Mouse (Mus musculus): ENCODE results near the gene Esrra.
A peak's percentile ranks its signal among the peaks of the same experiment; 100 is the strongest.

The Esrra gene

DNA sequence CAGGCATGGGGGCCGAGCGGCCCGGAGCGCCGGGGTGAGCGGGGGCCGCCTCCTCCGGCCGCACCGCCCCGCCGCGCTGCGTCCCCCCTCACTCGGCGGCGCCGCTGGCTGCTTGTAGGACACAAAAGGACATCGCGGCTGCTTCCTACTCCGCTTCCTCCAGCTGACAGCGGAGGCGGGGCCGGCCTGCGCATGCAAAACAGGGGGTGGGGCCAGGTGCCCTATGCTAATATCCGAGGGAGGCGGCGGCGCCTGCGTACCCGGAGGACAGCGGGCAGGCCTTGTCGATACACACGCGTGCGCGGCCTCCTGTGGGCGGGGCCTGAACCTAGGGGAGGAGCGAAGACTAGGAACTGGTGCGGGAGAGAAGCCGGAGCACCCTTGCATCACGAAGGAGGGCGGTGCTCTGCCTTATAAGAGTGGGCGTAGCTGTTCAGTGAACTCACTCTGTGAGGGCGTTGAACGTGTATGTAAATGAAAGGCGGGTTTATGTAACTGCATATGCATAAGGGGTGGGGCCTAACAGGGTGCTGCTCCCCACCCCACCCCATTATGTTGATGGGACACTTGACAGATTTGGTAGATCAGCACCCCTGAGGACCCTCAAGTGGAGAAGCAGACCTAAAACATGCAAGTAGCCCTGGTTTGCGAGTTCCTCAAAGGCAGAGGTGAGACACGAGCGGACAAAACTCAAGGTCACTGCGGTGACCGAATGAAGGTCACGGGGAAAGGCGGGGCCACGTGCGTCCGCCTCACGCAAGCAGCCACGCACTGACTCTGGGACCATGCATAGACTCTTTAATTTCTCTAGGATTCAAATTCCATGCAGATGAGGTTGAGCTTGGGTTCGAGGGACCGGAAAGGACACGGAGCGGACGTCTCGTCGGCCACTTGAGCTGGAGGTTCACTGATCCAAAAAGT lies at the start of gene Esrra:
Gene Esrra (minus strand): TSS at position 167 of the 921 bp plus-strand sequence.
- peak; percentile 100 for DNase-seq

- DNase-seq: no peak
Measured at GRCm38 (mm10) chr19:6970460-6971085, 49.0 kb upstream of the Esrra start.

DNA sequence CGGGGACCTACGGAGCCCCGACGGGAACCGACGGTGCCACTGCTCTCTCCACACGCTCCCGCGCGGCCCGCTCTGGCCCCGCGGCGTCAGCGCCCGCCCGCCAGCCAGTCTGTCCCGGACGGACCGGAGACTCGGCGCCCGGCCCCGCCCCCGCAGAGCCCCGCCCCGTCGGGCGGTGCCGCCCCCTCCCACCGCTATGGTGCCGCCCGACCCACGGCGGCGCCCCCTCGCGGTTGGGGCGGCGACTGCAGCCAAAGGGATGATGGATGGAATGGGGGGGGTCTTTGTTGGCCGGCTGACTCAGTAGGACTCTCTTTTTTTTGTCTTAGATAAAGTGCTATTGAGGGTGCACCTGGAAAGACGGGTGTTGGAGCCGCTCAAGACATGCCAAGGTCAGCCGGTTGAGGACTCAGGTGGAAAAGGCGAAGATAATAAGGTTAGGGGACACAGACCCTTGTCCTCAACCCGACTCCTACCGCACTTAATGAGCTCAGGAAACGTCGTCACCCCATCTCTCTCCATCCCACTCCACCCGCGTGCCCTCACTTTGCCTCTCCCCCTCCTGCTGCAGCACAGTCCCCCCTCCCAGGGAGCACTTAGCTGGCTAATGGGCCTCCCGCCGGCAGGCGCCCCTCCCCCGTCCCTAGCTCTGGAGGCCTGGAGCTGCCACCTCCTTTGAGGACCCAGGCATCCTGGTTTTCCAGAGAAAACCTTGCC lies 48.2 kb upstream of the Esrra start:
- peak; percentile 68 for DNase-seq

GRCm38 (mm10) chr19:6969291-6969664 lies 47.7 kb upstream of the Esrra start:
- DNase-seq: no peak

GRCm38 (mm10) chr19:6968491-6969271 lies 47.1 kb upstream of the Esrra start:
- peak; percentile 52 for DNase-seq

- DNase-seq: no peak
Measured at GRCm38 (mm10) chr19:6956461-6956860, 34.8 kb upstream of the Esrra start.

DNA sequence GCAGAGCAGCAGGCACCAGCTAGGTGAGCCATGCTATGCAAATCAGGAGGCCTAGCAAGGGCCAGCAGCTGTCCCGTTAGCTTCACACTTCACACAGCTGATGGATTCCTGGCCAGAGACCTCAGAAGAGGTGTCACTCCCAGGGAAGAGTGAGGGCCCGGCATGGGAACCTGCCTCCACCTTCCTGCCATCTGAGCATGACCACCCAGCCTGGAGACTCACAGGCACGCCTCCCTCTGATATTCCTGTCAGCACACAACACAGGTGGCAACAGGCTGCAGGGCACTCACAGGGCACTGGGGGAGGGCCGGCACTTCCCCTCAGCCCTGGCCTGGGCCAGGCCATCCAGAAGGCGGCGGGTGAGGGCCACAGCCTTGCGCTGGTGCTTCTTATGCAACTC lies 33.8 kb upstream of the Esrra start:
- DNase-seq: no peak

- peak; percentile 73 for DNase-seq
Measured at GRCm38 (mm10) chr19:6954046-6954445, 32.4 kb upstream of the Esrra start.

GRCm38 (mm10) chr19:6952712-6953037 lies 31.1 kb upstream of the Esrra start:
- DNase-seq: peak; percentile 74

DNA sequence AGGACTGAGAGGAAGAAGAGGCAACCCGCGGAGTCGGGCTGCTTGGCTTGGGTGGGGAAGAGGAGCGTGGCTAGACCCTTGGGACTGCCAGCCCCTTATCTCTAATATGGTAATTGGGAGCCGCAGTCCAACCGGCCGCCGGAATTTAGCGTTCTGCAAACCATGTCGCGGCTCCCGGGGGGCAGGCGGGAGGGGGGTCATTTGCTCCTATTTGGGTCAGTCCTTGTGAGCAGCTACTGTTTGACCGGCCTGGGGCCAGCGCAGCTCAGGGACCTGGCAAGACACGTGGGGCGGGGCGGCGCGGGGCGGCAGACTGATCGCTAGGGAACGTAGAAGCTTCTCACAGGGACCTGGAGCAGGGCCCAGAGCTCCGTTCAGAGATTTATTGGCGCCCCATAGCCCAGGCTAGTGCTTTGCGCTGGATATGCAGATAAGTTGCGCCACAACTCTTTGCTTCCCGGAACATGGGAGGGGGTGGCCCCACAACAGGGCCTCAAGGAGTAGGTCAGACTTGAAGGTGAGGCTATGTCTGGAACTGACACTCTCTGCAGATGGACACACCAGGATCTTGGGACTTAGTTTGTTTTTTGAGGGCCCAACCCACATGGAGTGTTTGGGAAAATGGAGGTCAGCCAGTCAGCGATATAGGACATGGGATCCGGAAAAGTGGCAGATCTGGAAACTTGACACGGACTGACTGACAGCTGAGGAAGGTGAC lies 30.5 kb upstream of the Esrra start:
- DNase-seq: peak; percentile 89

- DNase-seq: peak; percentile 98
Measured at GRCm38 (mm10) chr19:6951381-6951968, 29.9 kb upstream of the Esrra start.

DNA sequence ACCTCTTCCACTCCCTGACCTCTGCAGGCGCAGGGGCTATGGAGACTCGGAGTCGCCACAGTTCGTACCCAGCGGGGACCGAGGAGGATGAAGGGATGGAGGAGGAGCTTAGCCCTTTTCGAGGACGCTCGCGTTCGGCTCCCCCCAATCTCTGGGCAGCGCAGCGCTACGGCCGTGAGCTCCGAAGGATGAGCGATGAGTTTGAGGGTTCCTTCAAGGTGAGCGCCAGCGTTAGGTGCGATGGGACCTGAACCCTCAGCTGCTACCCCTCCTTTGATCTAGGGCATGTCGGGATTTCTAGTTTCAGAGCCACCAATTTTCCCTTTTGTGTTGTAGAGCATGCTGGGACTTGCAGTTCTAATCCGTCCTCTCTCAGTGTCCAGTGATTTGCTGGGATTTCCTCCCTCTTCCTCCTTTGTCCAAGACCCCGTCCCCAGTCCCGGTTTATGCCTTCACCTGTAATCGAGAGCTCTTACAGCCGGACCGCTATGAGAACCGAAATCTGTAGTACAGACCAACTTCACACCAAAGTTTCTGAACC lies 29.1 kb upstream of the Esrra start:
- peak; percentile 78 for DNase-seq

DNA sequence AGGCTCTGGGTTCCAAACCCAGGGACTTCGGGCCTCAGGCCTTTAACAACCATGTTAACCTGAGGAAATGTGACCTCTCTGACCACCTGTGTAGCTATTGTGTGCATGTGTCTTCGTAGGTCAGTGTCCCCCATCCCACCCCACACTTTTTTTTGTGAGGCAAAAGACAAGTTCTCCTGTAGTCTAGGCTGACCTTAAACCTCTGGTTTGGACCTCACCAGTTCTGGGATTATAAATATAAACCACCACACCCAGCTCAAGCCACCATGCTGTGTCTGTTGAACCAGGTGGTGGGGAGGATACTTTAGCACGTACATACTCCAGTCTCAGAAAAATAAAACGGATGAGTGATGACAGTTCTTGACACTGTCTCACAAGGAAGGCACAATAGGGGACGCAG lies 28.3 kb upstream of the Esrra start:
- DNase-seq: no peak

GRCm38 (mm10) chr19:6949532-6949931 lies 27.9 kb upstream of the Esrra start:
- no peak for DNase-seq

GRCm38 (mm10) chr19:6948186-6948585 lies 26.6 kb upstream of the Esrra start:
- DNase-seq: no peak

DNA sequence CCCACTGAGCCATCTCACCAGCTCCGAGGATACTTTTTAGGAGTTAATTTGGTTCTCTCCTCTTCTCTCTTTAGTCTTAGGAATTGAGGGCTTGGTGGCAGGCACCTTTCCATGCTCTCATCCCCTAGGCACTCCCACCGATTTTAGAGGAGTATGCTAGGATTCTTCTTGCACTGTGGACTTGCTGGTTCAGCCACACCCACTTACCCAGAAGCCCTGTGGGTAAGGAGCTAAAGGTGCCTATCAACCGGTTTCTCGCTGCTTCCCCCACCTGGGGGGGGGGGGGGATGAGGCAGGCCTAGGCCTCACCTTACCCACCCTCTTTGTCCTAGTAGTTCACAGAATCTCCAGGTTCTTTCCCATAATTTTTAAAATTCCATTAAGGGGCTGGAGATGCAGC lies 26.1 kb upstream of the Esrra start:
- no peak for DNase-seq

DNA sequence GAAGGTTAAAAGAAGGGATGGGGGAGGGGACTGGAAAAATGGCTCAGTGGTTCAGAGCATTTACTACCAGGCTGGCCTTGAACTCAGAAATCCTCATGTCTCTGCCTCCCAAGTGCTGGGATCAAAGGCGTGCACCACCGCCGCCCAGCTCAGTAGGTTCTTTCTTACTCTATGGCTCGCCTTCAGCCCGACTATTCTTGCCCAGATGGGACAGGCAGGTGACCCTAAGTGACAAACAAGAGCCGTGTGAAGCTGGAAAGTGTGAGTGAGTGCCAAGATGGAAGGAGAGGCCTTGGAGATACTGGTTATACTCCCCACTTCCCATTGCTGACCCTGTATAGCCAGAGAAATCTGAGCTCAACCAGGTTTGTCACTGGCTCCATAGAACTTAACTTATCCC lies 22.1 kb upstream of the Esrra start:
- no peak for DNase-seq

- no peak for DNase-seq
Measured at GRCm38 (mm10) chr19:6942764-6943163, 21.2 kb upstream of the Esrra start.

DNA sequence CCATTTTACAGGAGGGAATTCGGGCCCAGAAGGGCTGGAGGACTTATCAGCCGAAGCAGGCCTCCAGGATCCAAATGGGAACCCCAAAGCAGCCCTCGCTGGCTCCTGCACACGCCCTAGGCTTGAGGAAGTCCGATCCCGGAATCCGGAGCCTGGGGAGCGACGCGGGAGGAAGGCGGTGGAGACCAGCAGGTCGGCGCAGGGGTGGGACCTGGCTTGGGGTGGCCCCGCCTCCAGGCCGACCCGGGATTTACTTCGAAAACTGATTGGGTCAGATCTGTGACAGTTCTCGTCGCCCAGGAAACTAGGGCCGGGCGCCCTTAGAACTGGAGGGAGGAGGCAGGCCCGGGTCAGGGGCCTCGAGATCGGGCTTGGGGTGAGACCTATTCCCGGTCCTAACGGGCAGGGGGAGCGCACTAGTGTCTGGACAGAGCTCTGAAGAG lies 20.7 kb upstream of the Esrra start, which contains the start of gene Gpr137:
Gene Gpr137 (minus strand): TSS at position 232 of the 443 bp plus-strand sequence.
- DNase-seq: peak; percentile 98

GRCm38 (mm10) chr19:6941372-6942248 lies 20.0 kb upstream of the Esrra start, which contains the start of gene Bad:
TSS of gene Bad (plus strand) at chr19:6941861.
- peak; percentile 94 for DNase-seq
